In the genomic region with DNA sequence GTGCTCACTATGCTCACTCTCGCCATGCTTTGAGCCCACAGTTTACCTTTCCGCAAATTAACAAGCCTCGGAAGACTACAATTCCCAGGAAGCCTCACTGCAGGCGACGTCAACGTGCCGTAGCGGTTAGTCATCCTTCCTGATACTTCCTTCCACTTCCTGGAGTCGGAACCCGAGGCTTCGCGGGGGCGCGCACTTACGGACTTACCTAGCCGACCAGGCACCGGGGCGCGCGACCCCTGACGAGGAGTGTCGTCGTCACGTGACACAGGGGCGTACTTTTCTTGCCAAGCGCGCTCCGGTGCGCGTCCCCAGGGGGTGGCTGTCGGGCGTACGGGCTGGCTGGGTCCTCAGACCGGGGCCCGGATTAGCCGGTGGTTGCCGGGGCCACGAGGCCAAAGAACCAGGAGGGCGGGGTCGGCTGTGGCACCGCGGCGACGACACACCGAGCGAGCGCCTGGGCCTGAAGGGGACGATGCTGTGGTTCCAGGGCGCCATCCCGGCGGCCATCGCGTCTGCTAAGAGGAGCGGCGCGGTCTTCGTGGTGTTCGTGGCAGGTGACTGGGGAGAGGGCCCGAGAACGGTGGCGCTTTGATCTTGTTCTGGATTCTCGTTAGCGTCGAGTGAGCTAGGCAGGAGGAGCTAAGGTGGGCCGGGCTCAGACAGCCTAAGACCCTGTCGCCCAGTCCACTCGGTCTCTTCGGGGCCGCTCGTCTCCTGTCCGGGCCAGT, we compare ENCODE assay signal across 8 mouse cellular contexts. TPM values are rescaled to one million over a fixed set of nuclear protein-coding genes. Genes with fewer than 3 reads are reported as not detected.
DNase-seq lines count a peak whose midpoint lies in the region; ATAC-seq lines count a peak whose summit lies in the region.

No protein-coding gene starts in this region.

- peak; percentile 98 to 99 for DNase-seq in adrenal gland, adult (ENCODE audit: inconsistent age in 2 of 2, low spot score in 1 of 2)
- peak; percentile 99 for DNase-seq in embryo, embryonic 10.5 days (ENCODE audit: low spot score)
- DNase-seq in gastrocnemius, postnatal 14 days: peak; percentile 94
- DNase-seq in left cerebral cortex, postnatal 10 days (ENCODE audit: extremely low spot score in 1 of 2, low spot score in 2 of 2): peak; percentile 94 to 98
- DNase-seq in right cerebral cortex, postnatal 25 days: peak; percentile 92
- DNase-seq in urinary bladder, postnatal 4 days (ENCODE audit: low spot score in 2 of 2): peak; percentile 92 to 94

- intact Hi-C loops in gastrocnemius, postnatal 14 days (cut with DNase I; ENCODE audit: low total_unique reads): no loop called here
- intact Hi-C loops in left cerebral cortex, postnatal 10 days (cut with DNase I): no loop called here

- ATAC-seq in inflammation-experienced regulatory T-cells, adult 6 months: peak; percentile 94
- ATAC-seq in megakaryocyte-erythroid progenitor cell, adult 5-6 weeks (replicated peaks; ENCODE audit: low FRiP score, low TSS enrichment, poor library complexity, severe bottlenecking): peak; percentile 95

RNA-seq across cellular contexts. Expression of gene Ubxn4, which starts 0.4 kb away (rescaled TPM):
- 10 to 100 TPM; 34.5 to 37.9 TPM for total RNA-seq in gastrocnemius, postnatal 14 days (2021)
- 10 to 100 TPM; 42.8 to 70.2 (median 61.6) TPM for polyA plus RNA-seq in inflammation-experienced regulatory T-cells, adult 6 months (2017; shearing (Covaris generic))
- total RNA-seq in left cerebral cortex, postnatal 10 days (2021): 10 to 100 TPM; 49.6 to 53.1 TPM
- 57.0 and 80.6 TPM in 2 replicates for total RNA-seq in megakaryocyte-erythroid progenitor cell, adult 5-6 weeks (2014; fragmentation: Nextera tagmentation)
- 128 and 139 TPM in 2 replicates for total RNA-seq in megakaryocyte-erythroid progenitor cell, adult 5-6 weeks (2017)

Comparison
In these comparisons a context has a peak if more than half of its experiments do, and no peak if none do; other contexts are left out.
1. Peak in every context shown above with its lines: DNase-seq and ATAC-seq.